Mouse (Mus musculus): ENCODE measurements around the gene Sepsecs.

Gene Sepsecs

DNA sequence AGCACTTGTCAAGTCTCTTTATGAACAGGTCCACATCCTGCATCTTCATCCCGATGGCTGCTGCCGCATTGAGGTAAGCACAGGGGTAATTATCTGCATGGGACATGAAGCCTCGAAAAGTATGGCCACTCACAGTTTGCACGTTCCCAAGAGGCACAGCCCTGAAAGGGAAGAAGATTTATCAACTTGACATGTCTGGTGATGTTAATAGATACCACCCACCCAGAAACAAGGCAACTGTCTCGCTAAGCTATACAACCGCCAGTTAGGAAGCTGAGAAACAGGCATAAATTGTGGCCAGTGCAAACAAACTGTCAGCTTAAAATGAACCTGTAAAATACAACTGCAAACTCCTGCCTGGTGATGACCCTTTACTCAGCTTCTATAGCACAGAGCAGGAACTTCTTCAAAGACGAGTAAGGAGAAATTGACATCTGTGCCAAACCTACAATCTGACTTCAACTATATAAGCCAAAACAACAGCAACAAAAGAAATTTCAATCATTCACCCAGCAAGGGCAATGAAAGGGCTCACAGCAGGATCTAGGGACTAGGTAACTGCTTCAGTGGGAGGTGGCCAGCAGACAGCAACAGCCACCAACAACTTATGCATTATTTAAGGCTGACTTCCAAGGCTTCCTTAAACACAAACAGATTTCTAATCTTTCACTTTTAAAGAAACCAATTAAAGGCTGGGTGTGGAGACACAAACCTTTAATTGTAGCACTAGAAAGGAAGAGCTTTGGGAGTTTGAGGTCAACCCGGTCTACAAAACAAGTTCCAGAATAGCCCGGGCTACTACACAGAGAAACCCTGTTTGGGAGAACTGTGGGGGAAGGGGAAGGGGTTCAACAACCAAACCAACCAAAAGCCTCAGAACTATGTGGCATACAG is 25.3 kb downstream of the Sepsecs start:
- no peak for DNase-seq (ENCODE audit: low spot score in 2 of 2)

DNA sequence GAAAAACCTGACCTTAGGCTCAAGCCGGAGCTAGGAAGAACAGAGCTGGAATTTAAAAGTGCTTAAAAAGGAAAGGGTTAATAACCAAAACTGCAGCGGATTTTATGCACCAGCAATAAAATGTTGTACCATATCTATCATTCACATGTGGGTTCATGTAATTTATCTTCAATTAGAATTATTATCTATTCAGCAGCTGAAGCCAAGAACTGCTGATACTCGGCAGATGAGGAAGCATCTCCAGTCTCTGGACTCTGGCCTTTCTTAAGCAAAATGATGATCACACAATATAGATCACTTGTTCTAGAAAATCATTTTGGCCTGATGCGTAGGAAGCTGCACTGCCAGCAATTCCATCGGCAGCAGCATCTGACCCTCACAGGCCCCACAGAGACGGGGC is 27.8 kb downstream of the Sepsecs start:
- no peak for DNase-seq (ENCODE audit: low spot score in 2 of 2)

DNA sequence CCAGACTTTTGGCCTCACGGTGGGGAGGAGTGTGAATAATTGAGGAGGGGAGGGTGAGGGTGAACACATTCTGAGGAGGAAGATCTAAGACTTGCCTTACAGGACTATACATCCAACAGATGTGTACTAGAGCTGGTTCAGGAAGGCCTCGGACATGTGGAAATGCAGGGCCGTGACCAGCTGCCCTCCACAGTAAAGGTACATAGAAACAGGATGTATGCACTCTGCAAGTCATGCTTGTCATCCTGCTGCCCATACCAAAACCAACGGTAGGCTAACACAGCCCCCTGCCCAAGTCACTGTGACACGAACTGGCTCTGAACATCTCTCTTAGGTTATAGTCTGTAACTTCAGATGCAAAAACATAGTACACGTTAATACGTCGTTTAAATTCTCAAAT is 30.6 kb downstream of the Sepsecs start:
- DNase-seq (ENCODE audit: low spot score in 2 of 2) = no peak

DNA sequence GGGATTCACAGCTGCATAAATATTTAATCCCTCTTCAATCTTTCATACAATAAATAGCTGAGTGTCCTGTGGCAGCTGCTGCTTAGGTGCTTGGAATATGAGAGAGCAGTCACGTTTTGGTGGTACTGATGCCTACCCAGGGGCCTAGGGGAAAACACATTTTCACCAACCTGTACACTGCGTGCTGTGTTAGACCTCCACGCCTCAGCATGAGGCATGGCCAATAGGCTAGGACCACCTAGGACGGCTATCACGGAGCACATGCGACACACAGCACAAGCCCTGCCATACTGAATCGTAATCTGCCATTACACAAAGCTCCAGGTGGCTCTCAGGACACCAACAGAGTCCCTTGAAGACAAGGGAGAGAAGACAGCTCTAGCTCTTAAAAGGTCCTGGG is 31.5 kb downstream of the Sepsecs start:
- no peak for DNase-seq (ENCODE audit: low spot score in 2 of 2)

DNA sequence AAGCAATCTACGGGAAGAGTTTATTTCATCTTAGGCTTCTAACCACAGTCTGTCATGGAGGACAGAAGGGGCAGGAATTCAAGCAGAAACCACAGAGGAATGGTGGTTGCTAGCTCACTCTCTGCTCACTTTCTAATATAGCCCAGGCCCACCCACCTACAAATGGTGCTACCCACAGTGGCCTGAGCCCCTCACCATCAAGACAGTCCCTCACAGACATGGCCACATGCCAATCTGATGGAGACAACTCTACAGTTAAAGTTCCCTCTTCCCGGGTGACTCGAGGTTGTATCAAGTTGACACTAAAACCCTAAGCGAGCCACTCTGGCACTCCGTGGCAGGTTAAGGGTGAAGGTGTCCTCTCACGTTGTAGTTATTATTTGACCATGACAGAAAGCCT is 32.6 kb downstream of the Sepsecs start:
- DNase-seq (ENCODE audit: low spot score in 2 of 2) = no peak

DNA sequence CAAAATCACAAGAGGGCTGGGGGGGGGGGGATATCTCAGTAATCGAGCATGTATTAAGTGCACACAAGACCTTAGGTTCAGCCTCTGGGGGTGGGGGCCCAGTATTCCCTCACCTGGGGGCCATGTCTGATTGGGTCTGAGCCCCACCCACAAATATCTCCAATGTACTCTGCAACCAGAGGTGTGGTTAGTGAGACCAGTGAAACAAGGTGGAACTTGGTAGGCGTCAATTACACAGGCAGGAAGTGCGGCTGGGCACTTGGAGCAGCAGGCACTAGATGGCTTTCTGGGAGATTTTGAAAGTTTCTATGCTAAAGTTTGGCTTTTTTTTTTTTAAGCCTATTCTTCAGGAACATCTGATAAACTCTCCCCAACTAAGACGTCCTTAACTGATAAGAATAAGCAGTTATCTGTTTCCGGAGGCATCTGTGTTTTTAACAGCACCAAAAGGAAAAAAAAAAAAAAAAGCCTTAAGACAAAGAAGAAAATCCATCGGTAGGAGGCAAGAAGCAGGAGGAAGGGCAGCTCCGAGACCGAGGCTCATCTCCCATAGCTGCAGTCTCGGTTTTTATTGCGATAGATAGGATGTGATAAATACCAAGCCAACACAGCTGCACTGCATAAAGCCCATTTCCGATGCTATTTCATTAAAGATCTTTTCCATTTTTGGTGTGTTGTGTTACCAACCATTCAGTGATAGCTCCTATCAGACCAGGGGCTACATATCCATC is 33.3 kb downstream of the Sepsecs start:
- no peak for DNase-seq (ENCODE audit: low spot score in 2 of 2)

DNA sequence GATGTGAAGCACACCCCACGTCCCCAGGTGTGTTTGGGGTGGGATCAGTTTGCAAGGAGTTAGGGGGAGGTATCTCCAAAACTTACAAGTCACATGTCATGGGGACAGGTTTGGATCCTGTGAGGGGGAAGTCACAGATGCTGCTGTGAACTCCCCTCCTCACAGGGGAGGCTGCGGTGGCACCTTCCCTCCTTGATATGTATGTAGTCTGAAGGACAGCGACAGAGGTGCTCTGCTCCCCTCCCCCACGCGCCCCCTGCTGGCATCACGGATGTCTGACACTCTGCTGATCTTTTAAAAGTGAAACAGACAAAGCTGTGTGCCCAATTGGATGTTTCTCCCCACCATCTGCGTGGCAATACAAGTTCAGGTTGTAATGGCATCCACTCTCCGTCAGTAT is 35.5 kb downstream of the Sepsecs start:
- peak; percentile 36 to 61 for DNase-seq (ENCODE audit: low spot score in 2 of 2)

DNA sequence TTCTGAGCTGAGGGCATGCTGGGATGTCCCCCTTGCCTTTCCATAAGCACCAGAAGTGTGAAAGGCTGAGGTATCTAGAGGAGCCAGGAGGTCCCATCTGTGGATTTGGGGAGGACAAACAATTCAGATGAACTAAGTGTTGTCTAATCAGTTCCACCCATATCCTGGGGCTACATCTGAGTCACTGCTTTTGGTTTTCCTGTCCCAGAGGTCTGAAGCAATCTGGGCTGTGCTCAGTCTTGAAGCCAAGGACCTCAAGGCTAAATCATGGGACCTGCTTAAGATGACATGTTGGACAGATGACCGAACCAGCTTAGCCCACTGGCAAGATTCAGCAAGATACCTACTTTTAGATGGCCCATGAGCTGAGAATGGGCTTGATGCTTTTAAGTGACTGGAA is 39.0 kb downstream of the Sepsecs start:
- DNase-seq (ENCODE audit: low spot score in 2 of 2) = no peak

DNA sequence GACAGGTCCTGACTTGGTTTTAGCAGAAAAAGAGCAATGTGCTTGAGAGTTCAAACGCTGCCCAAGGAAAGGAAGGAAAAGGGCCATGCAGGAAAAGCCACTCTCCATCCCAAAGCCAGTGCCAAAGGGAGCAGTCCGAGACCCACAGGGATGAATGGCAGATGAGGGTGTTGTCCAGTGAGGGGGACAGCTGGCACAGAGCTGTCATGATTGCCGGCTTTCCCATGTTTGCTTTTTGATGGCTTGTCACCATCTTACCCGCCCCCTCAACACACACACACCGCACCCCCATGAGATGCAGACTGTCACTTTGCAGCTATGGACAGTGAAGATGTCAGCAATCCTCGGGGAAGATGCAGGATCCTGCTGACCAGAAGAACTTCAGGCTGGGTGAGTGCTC is 40.3 kb downstream of the Sepsecs start:
- no peak for DNase-seq (ENCODE audit: low spot score in 2 of 2)

DNA sequence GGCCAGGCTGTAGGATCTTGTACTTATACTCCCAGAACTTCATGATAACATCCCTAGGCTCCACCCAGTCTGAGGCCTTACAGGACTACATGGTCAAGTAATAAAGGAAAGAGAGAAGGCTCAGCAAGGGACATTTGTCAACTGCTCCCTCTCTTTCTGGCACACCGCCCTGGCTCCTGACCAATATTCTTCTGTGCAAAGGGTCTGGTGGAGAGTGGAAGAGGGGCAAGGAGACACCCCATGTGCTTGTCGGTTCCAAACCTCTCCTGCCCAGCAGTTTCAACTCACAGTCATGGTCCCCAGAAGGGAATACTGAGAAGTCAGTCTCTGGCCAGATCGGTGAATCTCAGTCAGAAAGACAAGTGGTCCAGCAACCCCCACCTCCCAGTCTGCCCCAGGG is 40.7 kb downstream of the Sepsecs start:
- no peak for DNase-seq (ENCODE audit: low spot score in 2 of 2)

DNA sequence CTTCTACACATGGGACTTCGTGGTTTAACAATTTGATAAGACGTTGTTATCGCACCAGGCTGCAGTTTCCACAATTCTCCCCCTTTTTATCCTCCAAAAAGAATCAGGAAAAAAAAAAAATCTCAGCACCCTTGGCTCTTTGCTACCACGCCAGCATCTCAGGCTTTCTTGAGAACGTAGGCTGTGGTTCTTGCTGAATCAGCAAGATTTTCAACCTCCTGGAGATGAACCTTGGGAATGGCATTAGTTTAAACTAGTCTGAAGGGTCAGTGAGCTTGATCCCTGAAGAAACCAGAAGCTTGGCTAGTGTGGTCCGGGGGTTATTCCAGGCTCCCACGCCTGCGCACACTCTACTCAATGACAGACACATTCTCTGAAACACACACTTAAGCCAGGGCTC is 41.8 kb downstream of the Sepsecs start:
- DNase-seq (ENCODE audit: low spot score in 2 of 2) = no peak

DNA sequence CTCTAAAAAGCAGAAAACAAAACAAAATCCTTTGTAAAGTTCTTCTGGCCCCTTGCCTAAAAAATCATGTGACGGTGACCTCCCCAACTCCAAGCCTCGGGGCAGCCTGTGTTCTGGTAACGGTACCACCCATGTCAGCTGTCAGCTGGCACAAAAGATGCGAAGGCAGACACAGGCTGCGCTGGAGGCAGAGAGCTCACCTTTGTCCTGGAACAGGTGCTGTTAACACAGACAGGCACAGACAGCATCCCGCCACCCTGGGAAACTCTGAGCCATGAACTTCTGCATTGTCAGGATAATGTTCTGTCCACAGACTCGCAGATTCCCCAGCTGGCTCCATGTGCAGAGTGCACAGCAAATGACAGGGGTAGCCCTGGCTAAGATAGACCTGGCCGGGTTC is 43.4 kb downstream of the Sepsecs start:
- DNase-seq (ENCODE audit: low spot score in 2 of 2) = no peak

DNA sequence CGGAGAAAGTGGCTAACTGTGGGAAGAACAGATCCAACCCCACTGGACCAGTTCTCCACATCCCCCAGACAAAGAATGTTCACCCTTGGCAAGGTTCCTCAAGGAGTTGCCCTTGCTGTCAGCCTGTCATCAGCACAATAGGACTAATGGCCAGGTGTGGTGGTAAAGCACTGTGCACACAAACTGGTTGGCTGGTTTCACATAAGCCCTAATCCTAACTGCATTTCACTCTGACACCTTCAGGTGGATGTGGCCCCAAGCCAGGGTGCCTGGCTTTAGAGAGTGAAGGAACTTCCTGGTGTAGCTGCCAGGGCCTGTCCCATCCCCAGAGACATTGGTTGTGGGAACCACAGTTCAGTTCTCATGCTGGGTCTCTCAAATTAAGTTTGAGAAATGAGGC is 44.6 kb downstream of the Sepsecs start:
- DNase-seq (ENCODE audit: low spot score in 2 of 2) = no peak

DNA sequence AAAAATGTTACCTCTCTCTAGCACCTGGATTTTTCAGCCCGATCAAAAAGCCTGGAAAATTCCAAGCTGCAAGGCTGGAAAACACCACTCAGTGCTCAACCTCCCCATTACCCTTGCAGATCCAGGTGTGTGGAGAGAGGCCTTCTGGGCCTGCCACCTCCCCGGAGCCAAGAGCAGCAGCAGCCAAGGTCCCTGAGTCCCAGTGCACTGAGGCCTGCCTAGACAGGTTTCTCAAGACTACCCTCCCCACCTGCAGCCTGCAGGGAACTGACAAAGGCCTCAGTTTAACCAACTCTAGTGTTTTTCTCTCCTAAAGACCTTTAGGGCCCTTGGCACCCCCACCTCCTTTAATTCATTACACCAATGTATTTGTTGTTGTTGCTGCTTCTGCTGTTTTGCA is 46.4 kb downstream of the Sepsecs start:
- DNase-seq (ENCODE audit: low spot score in 2 of 2) = no peak

DNA sequence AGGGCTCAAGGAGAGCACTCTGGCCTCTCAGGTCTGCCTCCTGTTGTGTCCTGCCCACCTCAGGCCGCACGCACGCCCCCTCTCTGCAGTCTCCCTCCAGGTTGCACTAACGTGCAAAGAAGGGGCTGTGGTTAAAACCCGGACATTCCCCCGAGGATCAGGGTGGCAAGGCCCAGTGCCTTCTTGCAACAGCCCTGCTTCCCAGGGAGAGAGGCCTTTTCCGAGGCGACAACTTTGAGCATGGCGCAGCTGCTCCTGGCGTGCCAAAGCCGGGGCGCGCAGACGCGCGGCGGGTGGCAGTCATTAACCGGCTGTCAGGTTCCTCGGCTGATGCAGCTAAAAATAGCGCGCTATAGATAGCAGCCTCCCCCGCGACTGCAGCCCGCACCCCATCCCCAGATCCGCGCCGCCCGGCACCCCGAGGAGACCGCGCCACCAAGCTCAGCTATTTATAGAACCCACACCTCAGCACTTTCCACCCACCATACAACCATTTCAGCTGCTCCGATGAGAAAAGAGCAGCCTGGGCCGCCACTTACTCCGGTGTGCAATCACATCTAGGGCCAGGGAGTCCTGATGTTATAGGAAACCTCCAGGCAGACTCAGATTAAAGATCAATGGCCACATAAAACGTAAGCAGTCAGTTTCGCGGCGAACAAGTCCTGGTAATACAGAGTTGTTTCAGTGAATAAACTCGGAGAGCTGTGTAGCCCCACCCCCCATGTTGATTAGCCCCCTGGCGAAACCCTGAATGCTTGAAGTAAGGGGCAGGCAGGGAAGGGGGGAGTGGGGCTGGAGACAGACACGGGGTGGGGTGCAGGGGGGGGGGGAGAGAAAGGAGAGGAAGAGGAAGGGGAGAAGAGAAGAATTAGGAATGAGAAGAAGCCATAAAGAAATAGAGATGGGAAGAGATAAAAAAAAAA is 50.9 kb downstream of the Sepsecs start:
- DNase-seq (ENCODE audit: low spot score in 2 of 2) = peak in 1 of 2 experiments; percentile 13

DNA sequence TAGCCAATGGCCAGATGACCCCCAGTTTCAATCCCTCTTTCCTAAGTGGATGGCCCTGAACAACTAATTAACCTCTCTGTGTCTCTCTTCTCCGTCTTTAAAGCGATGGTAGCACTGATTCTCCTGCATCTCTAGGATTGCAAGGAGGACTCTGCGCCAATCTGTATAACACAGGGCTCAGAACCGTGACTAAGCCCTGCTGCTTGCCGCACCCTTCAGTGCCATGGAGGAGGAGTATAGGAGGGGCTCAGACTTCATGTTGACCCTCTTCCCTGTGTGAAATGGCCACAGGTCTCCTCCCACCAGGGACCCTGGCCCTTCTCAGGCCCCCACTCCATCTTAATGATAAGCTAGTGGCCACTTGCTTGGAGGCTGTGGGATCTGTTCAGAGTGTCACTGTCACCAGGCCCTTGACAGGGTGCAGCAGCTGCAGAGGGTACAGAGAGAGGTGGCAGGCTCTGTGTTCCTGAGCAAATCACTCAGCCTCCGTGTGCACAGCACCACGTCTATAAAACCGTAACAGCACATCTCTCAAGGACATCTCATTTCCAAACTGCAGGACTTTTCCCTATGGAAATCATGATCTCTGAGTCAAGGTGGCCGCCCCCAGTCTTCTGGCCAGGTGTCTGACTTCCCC is 51.7 kb downstream of the Sepsecs start:
- no peak for DNase-seq (ENCODE audit: low spot score in 2 of 2)

DNA sequence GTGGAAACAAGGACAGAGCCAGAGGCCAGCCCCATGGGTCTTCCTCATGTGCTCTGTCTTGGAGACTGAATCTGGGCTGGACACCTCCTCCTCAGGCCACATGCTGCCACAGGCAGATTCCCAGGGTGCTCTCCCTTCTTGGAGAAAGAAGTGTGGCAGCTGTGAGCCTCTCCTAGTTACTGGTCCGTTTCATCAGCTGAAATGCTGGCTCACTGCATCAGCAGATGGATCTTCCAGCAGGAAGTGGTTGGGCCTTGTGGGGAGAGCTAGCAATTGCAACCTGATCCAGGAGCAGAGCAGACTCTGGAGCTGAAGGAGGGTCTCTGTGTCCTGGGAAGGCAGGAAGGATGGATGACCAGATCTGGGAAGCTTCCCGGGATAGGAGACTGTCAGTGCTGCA is 53.0 kb downstream of the Sepsecs start:
- no peak for DNase-seq (ENCODE audit: low spot score in 2 of 2)

DNA sequence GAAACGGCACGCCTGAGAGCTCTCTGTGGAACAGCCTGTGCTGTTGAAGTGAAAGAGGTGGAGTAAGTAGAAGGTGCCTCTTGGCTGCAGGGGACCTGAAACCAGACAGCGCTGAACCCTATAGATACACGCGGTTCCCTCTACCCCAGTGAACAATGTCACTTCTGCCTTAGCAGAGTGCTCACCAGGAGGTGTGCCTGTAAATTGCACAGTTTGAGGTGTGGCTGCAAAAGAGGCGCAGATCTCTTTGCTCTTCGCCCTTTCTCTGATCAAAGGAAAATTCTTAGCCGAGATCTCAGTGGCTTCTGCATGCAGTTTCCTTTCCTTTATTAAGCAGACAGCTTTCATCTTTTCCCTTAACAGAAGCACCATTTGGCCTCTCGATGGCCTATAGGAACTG is 54.1 kb downstream of the Sepsecs start:
- no peak for DNase-seq (ENCODE audit: low spot score in 2 of 2)

DNA sequence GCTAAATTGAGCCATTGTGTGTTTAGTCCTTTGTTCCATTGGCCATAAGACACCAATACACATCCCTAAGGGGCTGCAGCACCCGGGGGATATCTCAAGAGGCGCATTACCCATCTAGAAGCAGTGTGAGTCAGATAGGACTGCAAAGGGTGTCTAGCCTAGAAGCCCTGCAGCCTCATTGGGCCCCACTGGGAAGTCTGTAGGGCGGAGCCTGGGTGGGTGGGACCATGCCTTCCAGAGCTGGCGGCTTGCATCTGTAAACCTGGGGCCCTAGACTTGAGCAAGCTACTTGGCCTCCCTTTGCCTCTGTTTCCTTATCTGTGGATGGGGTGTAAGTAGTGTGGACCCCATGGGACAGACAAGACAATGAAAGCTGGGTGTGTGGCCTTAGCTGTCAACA is 54.8 kb downstream of the Sepsecs start:
- DNase-seq (ENCODE audit: low spot score in 2 of 2) = no peak

DNA sequence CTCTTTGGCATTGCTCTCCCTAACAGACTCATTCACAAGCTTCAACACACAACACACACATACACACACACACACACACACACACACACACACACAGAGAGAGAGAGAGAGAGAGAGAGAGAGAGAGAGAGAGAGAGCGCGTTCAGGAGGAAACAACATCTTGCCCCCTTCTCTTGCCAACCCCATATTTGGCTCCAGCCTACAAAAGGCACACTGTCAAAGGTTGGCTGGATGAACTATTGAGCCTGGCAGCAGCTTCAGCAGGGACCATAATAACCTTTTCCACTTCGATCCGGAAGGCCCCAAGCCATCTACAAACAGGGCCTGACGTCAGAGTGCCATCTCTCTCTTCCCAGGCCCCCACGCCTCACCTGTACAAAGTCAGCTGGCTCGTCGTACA is 56.7 kb downstream of the Sepsecs start:
- no peak for DNase-seq (ENCODE audit: low spot score in 2 of 2)

DNA sequence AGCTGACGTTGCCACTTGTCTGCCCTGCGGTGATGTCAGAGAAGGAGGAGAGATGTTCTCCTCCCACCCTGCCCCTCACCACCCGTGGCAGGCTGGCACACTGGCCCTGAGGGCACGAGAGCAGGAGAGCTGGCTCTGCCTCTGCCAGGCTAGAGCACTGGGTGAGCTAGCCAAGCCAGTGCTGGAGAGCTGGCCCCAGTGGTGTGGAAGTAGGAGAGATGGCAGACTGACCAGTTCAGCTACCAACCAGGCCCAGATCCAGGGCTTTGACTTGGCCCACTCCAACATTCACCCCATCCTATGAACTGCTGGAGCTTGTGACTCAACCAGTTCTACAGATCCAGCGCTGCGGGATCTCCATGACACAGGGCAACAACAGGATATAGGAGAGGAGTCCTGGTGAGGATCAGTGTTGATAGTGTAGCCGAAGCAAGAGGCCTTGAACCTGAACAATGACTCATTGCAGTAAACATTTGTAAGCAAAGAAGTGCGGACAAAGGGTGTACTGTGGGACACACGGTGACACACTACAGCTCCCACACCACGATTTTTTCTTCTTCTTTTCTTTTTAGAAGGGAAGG is 58.1 kb downstream of the Sepsecs start:
- no peak for DNase-seq (ENCODE audit: low spot score in 2 of 2)

Data from spleen, postnatal 14 days (tissue).